Mouse (Mus musculus) liver, adult 2 months (tissue): ENCODE results near the gene Sh3d21.

Experiments
- CTCF ChIP-seq: fragments of 200-500 bp; IDR thresholded peaks from 2 replicates; pipeline ENCODE4 v1.5.1; 2011; ENCODE audit warnings: low read depth, low read length, control low read depth
- POLR2A ChIP-seq: fragments of 200-500 bp; IDR thresholded peaks from 2 replicates; pipeline ENCODE4 v1.6.1; 2011; ENCODE audit warnings: low read length, control low read depth; ENCODE audit not compliant: insufficient read depth; ENCODE audit errors: extremely low read depth

DNA sequence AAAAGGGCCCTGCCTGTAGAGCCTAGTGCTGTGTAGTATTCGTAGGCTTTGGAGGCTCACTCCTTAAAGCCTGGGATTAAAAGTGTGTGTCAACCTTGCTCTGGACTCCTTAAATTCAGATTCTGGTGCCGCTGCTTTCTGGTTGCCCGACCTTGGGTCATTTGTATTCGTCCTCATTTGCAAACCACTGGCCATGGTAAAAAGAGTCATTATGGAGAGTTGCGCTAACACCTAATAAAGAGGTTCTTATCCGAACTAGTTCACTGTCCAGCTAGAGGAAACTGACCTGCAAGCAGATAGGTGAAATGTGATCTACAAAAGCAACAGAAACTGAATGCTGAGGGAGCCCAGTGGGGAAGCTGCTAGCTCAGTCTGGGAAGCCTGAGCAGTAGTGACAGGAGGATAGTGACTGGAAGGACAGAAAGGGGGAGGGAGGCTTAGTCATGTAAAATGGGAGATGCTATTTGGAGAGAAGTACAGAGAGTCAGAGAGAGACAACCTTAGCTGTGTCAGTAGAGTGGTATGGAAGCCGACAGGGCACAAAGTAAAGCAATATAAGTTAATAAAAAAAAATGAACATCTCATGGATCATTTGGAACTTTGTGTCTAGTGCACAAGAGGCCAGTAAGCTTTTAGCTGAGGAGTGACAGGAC is 58.0 kb downstream of the Sh3d21 start:
- TF ChIP-seq CTCF (no peak), POLR2A (no peak)
